Mouse (Mus musculus) gastrocnemius, postnatal 36 days (tissue): ENCODE data around the gene Btbd35f2. TPM values are rescaled to one million over a fixed set of nuclear protein-coding genes. Genes with fewer than 3 reads are reported as not detected.
"Not testable (repeated sequence)": the region's sequence is repeated elsewhere in the genome, so short reads cannot be mapped to it uniquely, and the experiment has no call there.

Experiments
- DNase-seq, 2 experiments: peaks; one replicate each; pipeline ENCODE4 v3.0.0; 2022
- intact Hi-C: fragments of 180-260 bp; cut with DNase I; formaldehyde crosslinking; loops from one replicate; pipeline ENCODE4 v1.15.1; 2025
- long read RNA-seq, 2 experiments: library from polyadenylated mRNA; stranded (forward); transcript quantifications; one replicate each; pipeline ENCODE4 v2.0.0; 2021
- total RNA-seq, 2 experiments: library from RNA; stranded (reverse); gene quantifications; 2 replicates each; pipeline ENCODE4 v1.2.3; 2021

Btbd35f2 gene
- total RNA-seq = not detected
- long read RNA-seq, experiment 1 = 0 reads
- long read RNA-seq, experiment 2 = 0 reads

GRCm38 (mm10) chrX:32278094-32278493, at the start of gene Btbd35f2:
TSS of gene Btbd35f2 (plus strand) at chrX:32278394.
- DNase-seq, intact Hi-C loops: not testable (repeated sequence)

Other genes with a start within 250 kb of the Btbd35f2 start
- not detected for gene Btbd35f22, start 230.6 kb upstream of the Btbd35f2 start, total RNA-seq